Mouse (Mus musculus): ENCODE results near the gene Myo1g. TPM values are rescaled to one million over a fixed set of nuclear protein-coding genes. Genes with fewer than 3 reads are reported as not detected.

The Myo1g gene
- polyA plus RNA-seq, 1 experiment from 2014 or later = 1.0 TPM

DNA sequence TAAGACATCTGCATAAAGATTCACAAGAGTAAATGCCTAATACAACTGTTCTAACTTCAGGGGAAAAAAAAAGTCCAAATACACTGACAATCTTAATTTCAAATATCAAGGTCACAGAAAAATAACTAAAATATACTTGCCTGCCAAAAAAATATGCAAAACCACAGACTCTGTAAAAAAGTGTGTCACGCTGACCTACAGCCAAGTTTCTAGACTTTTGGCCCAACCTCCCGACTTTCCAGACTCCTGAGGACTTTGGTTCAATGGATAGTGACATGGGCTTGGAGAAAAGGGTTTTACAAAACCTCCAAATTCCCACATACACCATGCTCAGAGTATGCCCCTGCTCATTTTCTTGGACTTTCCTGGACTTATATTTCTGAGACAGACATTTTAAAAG lies 52.2 kb downstream of the Myo1g start:
- H3K9ac ChIP-seq (replicated peaks; ENCODE audit: low read length) = no peak overlapping the region
- 82% methylated on average over 2 of the region's 2 CpGs for WGBS
- H3K4me2 ChIP-seq (replicated peaks; ENCODE audit: low read depth, low read length) = peak overlapping the region; percentile 18; the same call in 1 of the 2 replicates
- peaks cover 36% of the 10 kb centered on the region for H3K4me1 ChIP-seq (ENCODE audit: insufficient read depth, low read length)
- 0 out of 2 replicates have a peak, but pooled peaks cover 11% of the 10 kb centered on the region for H3K36me3 ChIP-seq (ENCODE audit: insufficient read depth, low read length)
- H3K27ac ChIP-seq (ENCODE audit: low read length) = no peak overlapping the region
- no peak for ATAC-seq (ENCODE audit: low FRiP score, low TSS enrichment)
- H3K9me3 ChIP-seq (ENCODE audit: low read length) = no peaks in the 10 kb centered on the region
- H3K4me3 ChIP-seq (ENCODE audit: low read length) = no peak overlapping the region
- no peaks in the 10 kb centered on the region for H3K27me3 ChIP-seq (ENCODE audit: insufficient read depth, low read length)

DNA sequence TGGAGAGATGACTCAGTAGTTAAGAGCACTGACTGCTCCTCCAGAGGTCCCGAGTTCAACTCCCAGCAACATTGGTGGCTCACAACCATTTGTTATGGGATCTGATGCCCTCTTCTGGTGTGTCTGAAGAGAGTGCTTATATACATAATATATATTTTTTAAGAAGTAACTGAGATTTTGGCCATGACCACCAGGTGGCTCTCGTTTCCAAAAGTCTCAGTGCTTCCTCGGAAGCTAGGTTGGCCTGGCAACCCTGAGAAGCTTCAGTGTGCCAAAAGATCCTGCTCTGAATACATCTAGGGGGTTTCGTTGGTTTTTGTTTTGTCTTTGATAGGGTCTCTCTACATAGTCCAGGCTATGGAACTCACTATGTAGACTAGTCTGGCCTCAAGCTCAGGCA lies 55.6 kb downstream of the Myo1g start:
- H3K9me3 ChIP-seq (ENCODE audit: low read length) = no peaks in the 10 kb centered on the region
- no peak overlapping the region for H3K4me2 ChIP-seq (replicated peaks; ENCODE audit: low read depth, low read length)
- H3K27me3 ChIP-seq (ENCODE audit: insufficient read depth, low read length) = no peaks in the 10 kb centered on the region
- peaks cover 9% of the 10 kb centered on the region for H3K4me1 ChIP-seq (ENCODE audit: insufficient read depth, low read length)
- peak; percentile 78 for ATAC-seq (ENCODE audit: low FRiP score, low TSS enrichment)
- no peak overlapping the region for H3K27ac ChIP-seq (ENCODE audit: low read length)
- no peak overlapping the region for H3K4me3 ChIP-seq (ENCODE audit: low read length)
- no peak overlapping the region for H3K9ac ChIP-seq (replicated peaks; ENCODE audit: low read length)
- 29% methylated on average over 4 of the region's 4 CpGs for WGBS
- 0 out of 2 replicates have a peak, but pooled peaks cover 11% of the 10 kb centered on the region for H3K36me3 ChIP-seq (ENCODE audit: insufficient read depth, low read length)

DNA sequence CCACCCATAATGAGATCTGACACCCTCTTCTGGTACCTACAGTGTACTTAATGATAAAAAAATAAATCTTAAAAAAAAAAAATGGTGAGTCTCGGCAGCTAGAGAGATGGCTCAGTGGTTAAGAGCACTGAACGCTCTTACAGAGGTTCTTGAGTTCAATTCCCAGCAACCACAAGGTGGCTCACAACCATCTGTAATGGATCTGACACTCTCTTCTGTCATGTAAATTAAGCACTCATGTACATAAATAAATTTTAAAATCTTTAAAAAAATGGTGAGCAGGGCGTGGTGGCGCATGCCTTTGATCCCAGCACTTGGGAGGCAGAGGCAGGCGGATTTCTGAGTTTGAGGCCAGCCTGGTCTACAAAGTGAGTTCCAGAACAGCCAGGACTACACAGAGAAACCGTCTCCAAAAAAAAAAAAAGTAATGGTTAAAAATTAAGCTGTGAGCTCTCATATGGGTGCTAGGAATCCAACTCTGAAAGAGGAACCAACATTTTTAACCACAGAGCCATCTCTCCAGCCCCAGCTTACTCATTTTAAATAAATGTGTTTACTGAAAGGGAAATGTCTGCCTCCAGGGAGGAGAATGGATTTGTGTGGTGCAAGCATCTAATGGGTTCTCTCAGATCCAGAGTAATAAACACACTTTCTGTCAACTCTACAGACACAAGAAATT lies 57.5 kb downstream of the Myo1g start:
- 0 out of 2 replicates have a peak, but pooled peaks cover 11% of the 10 kb centered on the region for H3K36me3 ChIP-seq (ENCODE audit: insufficient read depth, low read length)
- WGBS = 88% methylated on average over 6 of the region's 6 CpGs
- H3K9me3 ChIP-seq (ENCODE audit: low read length) = no peaks in the 10 kb centered on the region
- H3K27ac ChIP-seq (ENCODE audit: low read length) = no peak overlapping the region
- H3K4me1 ChIP-seq (ENCODE audit: insufficient read depth, low read length) = no peaks in the 10 kb centered on the region
- no peak overlapping the region for H3K9ac ChIP-seq (replicated peaks; ENCODE audit: low read length)
- no peak for ATAC-seq (ENCODE audit: low FRiP score, low TSS enrichment)
- no peak overlapping the region for H3K4me3 ChIP-seq (ENCODE audit: low read length)
- H3K4me2 ChIP-seq (replicated peaks; ENCODE audit: low read depth, low read length) = no peak overlapping the region
- no peaks in the 10 kb centered on the region for H3K27me3 ChIP-seq (ENCODE audit: insufficient read depth, low read length)

Small RNA genes within 50 kb of the gene (microRNA-seq; reads per million reads assigned to microRNA genes)
- not detected for gene Gm22123

Other genes with a start within 250 kb of the Myo1g start
- gene Tmed4, start 246.1 kb downstream of the Myo1g start, polyA plus RNA-seq (2015; fragmentation: Nextera tagmentation; extraction: Ambion mirVana) = 155 and 158 TPM in 2 replicates
- 155 and 157 TPM in 2 replicates for gene Ogdh, start 229.3 kb downstream of the Myo1g start, polyA plus RNA-seq (2015; fragmentation: Nextera tagmentation; extraction: Ambion mirVana)
- 11.7 and 12.5 TPM in 2 replicates for gene Zmiz2, start 131.9 kb downstream of the Myo1g start, polyA plus RNA-seq (2015; fragmentation: Nextera tagmentation; extraction: Ambion mirVana)
- 4,884 and 4,942 TPM in 2 replicates for gene Ppia, start 105.5 kb downstream of the Myo1g start, polyA plus RNA-seq (2015; fragmentation: Nextera tagmentation; extraction: Ambion mirVana)
- gene H2afv, start 76.5 kb downstream of the Myo1g start, polyA plus RNA-seq (2015; fragmentation: Nextera tagmentation; extraction: Ambion mirVana) = 560 and 596 TPM in 2 replicates
- 24.8 and 30.1 TPM in 2 replicates for gene Purb, start 45.0 kb downstream of the Myo1g start, polyA plus RNA-seq (2015; fragmentation: Nextera tagmentation; extraction: Ambion mirVana)
- 90.5 and 93.3 TPM in 2 replicates for gene Ccm2, start 25.9 kb upstream of the Myo1g start, polyA plus RNA-seq (2015; fragmentation: Nextera tagmentation; extraction: Ambion mirVana)
- gene Nacad, start 85.1 kb upstream of the Myo1g start, polyA plus RNA-seq (2015; fragmentation: Nextera tagmentation; extraction: Ambion mirVana) = 1.9 and 2.0 TPM in 2 replicates
- 45.6 and 49.1 TPM in 2 replicates for gene Tbrg4, start 105.1 kb upstream of the Myo1g start, polyA plus RNA-seq (2015; fragmentation: Nextera tagmentation; extraction: Ambion mirVana)
- not detected in 2 replicates for gene Wap, start 117.7 kb upstream of the Myo1g start, polyA plus RNA-seq (2015; fragmentation: Nextera tagmentation; extraction: Ambion mirVana)
- gene Ramp3, start 137.6 kb upstream of the Myo1g start, polyA plus RNA-seq (2015; fragmentation: Nextera tagmentation; extraction: Ambion mirVana) = 15.4 and 16.5 TPM in 2 replicates